Mouse (Mus musculus): ENCODE data around the gene Angel2. TPM values are rescaled to one million over a fixed set of nuclear protein-coding genes. Genes with fewer than 3 reads are reported as not detected.

Gene Angel2
- total and polyA plus RNA-seq, 3 experiments: 25.1 to 33.7 TPM; not detected in 1

DNA sequence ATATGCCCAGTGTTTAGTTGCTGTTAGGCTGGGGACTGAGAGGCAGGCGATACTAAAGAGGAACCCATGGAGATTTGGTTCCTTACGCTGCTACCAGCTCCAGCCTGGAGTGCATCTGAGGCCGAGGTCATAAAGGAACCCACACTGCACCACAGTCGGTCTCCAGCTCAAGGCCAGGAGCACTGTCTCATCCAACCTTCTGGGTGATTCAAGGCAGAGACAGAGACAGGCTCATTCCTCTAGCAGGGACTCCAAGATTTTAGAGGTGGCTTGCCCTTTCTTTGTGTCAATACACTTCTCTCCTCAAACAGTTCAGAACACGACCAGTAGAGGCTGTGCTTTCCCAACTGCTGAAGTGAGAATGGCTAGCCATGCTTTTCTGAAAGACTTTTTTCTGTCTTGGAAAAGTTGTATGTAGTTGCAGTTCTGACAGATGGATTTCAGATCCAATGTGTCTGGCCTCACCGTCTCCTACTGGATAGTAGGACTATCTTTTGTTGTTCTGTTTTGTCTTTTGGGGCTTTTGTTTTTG lies 71.5 kb downstream of the Angel2 start:
- H3K9me3 ChIP-seq (replicated peaks; ENCODE audit: insufficient read depth, low read length): no peaks in the 10 kb centered on the region
- no peak overlapping the region for H3K27ac ChIP-seq (ENCODE audit: control insufficient read depth, low read depth, low read length)
- no peaks in the 10 kb centered on the region for H3K36me3 ChIP-seq (ENCODE audit: control insufficient read depth in 1 of 2, insufficient read depth in 2 of 2, low read length in 2 of 2)
- no peaks in the 10 kb centered on the region for H3K79me2 ChIP-seq (ENCODE audit: control insufficient read depth, insufficient read depth, low read length, poor library complexity)
- no peaks in the 10 kb centered on the region for H3K4me1 ChIP-seq (ENCODE audit: control insufficient read depth in 1 of 2, insufficient read depth in 2 of 2, low read length in 2 of 2)
- H3K9ac ChIP-seq (ENCODE audit: control insufficient read depth, low read depth, low read length, poor library complexity, severe bottlenecking): no peak overlapping the region
- no peak overlapping the region for H3K4me3 ChIP-seq (ENCODE audit: control insufficient read depth in 1 of 2, insufficient read depth in 1 of 2, low read depth in 2 of 2, low read length in 2 of 2)
- no peak for DNase-seq (ENCODE audit: low read depth, low spot score)
- no peaks in the 10 kb centered on the region for H3K27me3 ChIP-seq (ENCODE audit: control insufficient read depth in 1 of 2, insufficient read depth in 2 of 2, low read length in 2 of 2)
- no peak for TF ChIP-seq CHD2 (IDR thresholded peaks at IDR 0.05; ENCODE audit: low read length)
- no peak for TF ChIP-seq USF1 (IDR thresholded peaks at IDR 0.05; ENCODE audit: low read depth, low read length)
- no peak for TF ChIP-seq SIN3A (IDR thresholded peaks at IDR 0.05; ENCODE audit: low read length)
- TF ChIP-seq RAD21 (IDR thresholded peaks at IDR 0.05; ENCODE audit: low read depth, low read length): peak; percentile 14
- no peak for TF ChIP-seq MYB (IDR thresholded peaks at IDR 0.05; ENCODE audit: low read depth, low read length)
- no peak for TF ChIP-seq ZC3H11A (IDR thresholded peaks at IDR 0.05; ENCODE audit: low read depth, low read length)
- no peak for TF ChIP-seq POLR2A (IDR thresholded peaks at IDR 0.05; ENCODE audit: control insufficient read depth in 1 of 2, insufficient read depth in 1 of 2, low read depth in 1 of 2, low read length in 2 of 2, poor library complexity in 1 of 2)
- TF ChIP-seq MAZ (IDR thresholded peaks at IDR 0.05; ENCODE audit: low read depth, low read length): no peak
- no peak for TF ChIP-seq POLR2AphosphoS2 (IDR thresholded peaks at IDR 0.05; ENCODE audit: low read length)
- TF ChIP-seq CTCF (IDR thresholded peaks at IDR 0.05 in 2 of 3, conservative IDR thresholded peaks at IDR 0.05 in 1 of 3; ENCODE audit: control insufficient read depth in 1 of 3, insufficient read depth in 1 of 3, low read depth in 2 of 3, low read length in 3 of 3, poor library complexity in 1 of 3, severe bottlenecking in 1 of 3): peak in 2 of 3 experiments; percentile 12 to 31; a peak in 2 of 6 replicates

Other genes starting within 250 kb of the Angel2 start
- gene Rps6kc1, start 13.3 kb upstream of the Angel2 start, total RNA-seq (2012; rRNA removed): 19.3 and 26.2 TPM in 2 replicates
- 10 to 100 TPM in 1 of 2 experiments, not detected in 1; 26.5 TPM for gene Rps6kc1, start 13.3 kb upstream of the Angel2 start, polyA plus RNA-seq (2012; ENCODE audit: insufficient read depth in 1 of 2, insufficient read length in 2 of 2, low read depth in 1 of 2, low replicate concordance in 2 of 2, missing spikeins in 1 of 2)
- 2.6 and 3.3 TPM in 2 replicates for gene Vash2, start 54.2 kb downstream of the Angel2 start, total RNA-seq (2012; rRNA removed)
- gene Vash2, start 54.2 kb downstream of the Angel2 start, polyA plus RNA-seq (2012; ENCODE audit: insufficient read depth in 1 of 2, insufficient read length in 2 of 2, low read depth in 1 of 2, low replicate concordance in 2 of 2, missing spikeins in 1 of 2): 1 to 10 TPM in 1 of 2 experiments, not detected in 1; 9.8 TPM
- gene Flvcr1, start 101.0 kb downstream of the Angel2 start, total RNA-seq (2012; rRNA removed): 27.7 and 36.9 TPM in 2 replicates
- 10 to 100 TPM in 1 of 2 experiments, not detected in 1; 19.1 TPM for gene Flvcr1, start 101.0 kb downstream of the Angel2 start, polyA plus RNA-seq (2012; ENCODE audit: insufficient read depth in 1 of 2, insufficient read length in 2 of 2, low read depth in 1 of 2, low replicate concordance in 2 of 2, missing spikeins in 1 of 2)
- gene Spata45, start 111.5 kb downstream of the Angel2 start, total RNA-seq (2012; rRNA removed): not detected in 2 replicates
- under 1 TPM in 1 of 2 experiments, not detected in 1; 0.75 TPM for gene Spata45, start 111.5 kb downstream of the Angel2 start, polyA plus RNA-seq (2012; ENCODE audit: insufficient read depth in 1 of 2, insufficient read length in 2 of 2, low read depth in 1 of 2, low replicate concordance in 2 of 2, missing spikeins in 1 of 2)
- gene Tatdn3, start 137.8 kb downstream of the Angel2 start, total RNA-seq (2012; rRNA removed): 14.5 and 16.7 TPM in 2 replicates
- gene Tatdn3, start 137.8 kb downstream of the Angel2 start, polyA plus RNA-seq (2012; ENCODE audit: insufficient read depth in 1 of 2, insufficient read length in 2 of 2, low read depth in 1 of 2, low replicate concordance in 2 of 2, missing spikeins in 1 of 2): 10 to 100 TPM in 1 of 2 experiments, not detected in 1; 19.0 TPM
- 33.4 and 41.9 TPM in 2 replicates for gene Nsl1, start 137.9 kb downstream of the Angel2 start, total RNA-seq (2012; rRNA removed)
- gene Nsl1, start 137.9 kb downstream of the Angel2 start, polyA plus RNA-seq (2012; ENCODE audit: insufficient read depth in 1 of 2, insufficient read length in 2 of 2, low read depth in 1 of 2, low replicate concordance in 2 of 2, missing spikeins in 1 of 2): 10 to 100 TPM in 1 of 2 experiments, not detected in 1; 24.2 TPM
- gene Batf3, start 172.7 kb downstream of the Angel2 start, total RNA-seq (2012; rRNA removed): 1.5 and 2.4 TPM in 2 replicates
- gene Batf3, start 172.7 kb downstream of the Angel2 start, polyA plus RNA-seq (2012; ENCODE audit: insufficient read depth in 1 of 2, insufficient read length in 2 of 2, low read depth in 1 of 2, low replicate concordance in 2 of 2, missing spikeins in 1 of 2): 1 to 10 TPM in 1 of 2 experiments, not detected in 1; 2.4 TPM
- gene Fam71a, start 239.7 kb downstream of the Angel2 start, total RNA-seq (2012; rRNA removed): not detected in 2 replicates
- not detected for gene Fam71a, start 239.7 kb downstream of the Angel2 start, polyA plus RNA-seq (2012; ENCODE audit: insufficient read depth in 1 of 2, insufficient read length in 2 of 2, low read depth in 1 of 2, low replicate concordance in 2 of 2, missing spikeins in 1 of 2)

All from MEL (cell line).